Mouse (Mus musculus) naive thymus-derived CD4-positive, alpha-beta T cell, adult 2 months (primary cell): ENCODE data around the gene Tacc3.

Experiments
- DNase-seq: peaks from one replicate; pipeline ENCODE4 v3.0.0-alpha.2; 2011; ENCODE audit warnings: low read depth

The Tacc3 gene

GRCm38 (mm10) chr5:33723019-33723640, 65.2 kb downstream of the Tacc3 start:
- no peak for DNase-seq

GRCm38 (mm10) chr5:33723641-33724465, 65.9 kb downstream of the Tacc3 start:
- no peak for DNase-seq

GRCm38 (mm10) chr5:33726081-33726647, 68.2 kb downstream of the Tacc3 start:
- DNase-seq, result no peak

GRCm38 (mm10) chr5:33726891-33727290, 69.0 kb downstream of the Tacc3 start:
- DNase-seq, result no peak
